Mouse (Mus musculus): ENCODE measurements around the gene Vps35l.
A peak's percentile ranks its signal among the peaks of the same experiment; 100 is the strongest.

Vps35l gene

GRCm38 (mm10) chr7:118739975-118740531 lies at the start of gene Vps35l:
Gene Vps35l, plus strand, starts transcription at chr7:118740226.
- no peak for DNase-seq (ENCODE audit: inconsistent ontology term)

- peak; percentile 35 for DNase-seq (ENCODE audit: inconsistent ontology term)
Observed at GRCm38 (mm10) chr7:118691287-118691686, 48.7 kb upstream of the Vps35l start.

DNA sequence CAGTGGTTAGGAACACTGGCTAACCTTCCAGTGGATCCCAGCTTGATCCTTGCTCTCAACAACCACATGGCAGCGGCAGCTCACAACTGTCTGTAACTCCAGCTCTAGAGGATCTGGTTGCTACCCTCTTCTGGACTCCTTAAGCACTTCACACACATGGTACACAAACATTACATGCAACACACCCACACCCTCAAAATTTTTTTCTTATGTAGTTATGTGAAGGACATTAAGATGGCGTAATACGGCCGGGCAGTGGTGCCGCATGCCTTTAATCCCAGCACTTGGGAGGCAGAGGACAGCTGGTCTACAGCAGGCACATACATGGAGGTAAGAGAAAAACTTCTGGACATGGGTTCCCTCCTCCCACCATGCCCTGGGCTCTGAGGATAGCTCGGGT lies 43.9 kb upstream of the Vps35l start:
- DNase-seq (ENCODE audit: inconsistent ontology term), result no peak

DNA sequence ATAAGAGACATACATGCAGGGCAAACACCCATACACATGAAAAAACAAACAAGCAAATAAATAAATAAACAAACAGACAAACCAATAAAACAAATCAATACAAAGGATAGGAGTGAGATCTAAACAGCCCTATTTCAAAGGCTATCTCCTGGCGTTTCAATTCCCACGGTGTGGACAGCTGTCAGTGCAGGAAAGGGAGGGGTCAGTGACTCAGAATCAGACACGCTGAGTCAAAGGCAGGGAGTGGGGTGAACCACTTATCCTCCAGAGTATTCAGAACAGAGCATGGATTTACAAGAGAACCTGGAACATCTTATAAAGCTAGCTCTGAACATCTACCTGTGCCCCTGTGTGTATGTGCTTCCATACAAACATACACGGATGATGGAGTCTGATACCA lies 42.9 kb upstream of the Vps35l start:
- DNase-seq (ENCODE audit: inconsistent ontology term), result no peak

DNA sequence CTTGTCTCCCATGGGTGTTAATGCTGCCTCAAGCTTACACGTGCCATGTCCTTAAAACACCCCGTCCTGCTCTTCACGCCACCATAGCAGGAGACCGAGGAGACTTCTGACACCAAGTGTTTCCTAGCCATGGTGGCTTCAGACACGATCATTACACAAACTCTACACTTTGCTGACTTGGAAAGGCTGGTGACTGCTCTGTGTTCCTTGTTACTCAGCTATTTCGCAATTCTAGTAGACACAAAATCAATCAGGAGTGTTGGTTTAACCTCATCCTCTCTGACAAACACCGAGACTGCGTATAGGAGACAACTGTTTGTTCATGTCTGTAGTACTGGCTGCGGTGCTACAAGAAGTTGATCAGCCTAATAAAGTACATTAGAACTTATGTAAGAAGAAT lies 41.1 kb upstream of the Vps35l start:
- DNase-seq (ENCODE audit: inconsistent ontology term), result no peak

DNA sequence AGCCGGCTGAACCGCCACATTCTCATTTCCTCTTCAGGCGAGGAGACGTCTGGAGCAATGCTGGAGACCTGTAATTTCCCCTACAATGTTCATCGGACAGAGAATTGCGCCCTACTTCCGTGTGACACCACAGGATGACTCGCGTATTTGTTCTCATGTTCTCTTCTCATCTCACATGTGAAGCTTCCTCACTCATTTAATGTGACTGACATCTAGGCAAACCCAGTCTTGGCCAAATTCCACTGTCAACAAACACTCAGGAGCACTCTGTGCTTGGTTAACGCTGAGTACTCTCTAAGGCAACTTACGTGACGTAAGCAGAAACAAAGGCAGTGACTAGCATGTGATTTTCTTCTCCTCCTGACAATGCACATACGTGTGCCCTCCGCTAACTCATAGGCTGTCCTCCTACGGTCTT lies 36.9 kb upstream of the Vps35l start:
- no peak for DNase-seq (ENCODE audit: inconsistent ontology term)

- no peak for DNase-seq (ENCODE audit: inconsistent ontology term)
Observed at GRCm38 (mm10) chr7:118704001-118704850, 35.8 kb upstream of the Vps35l start.

DNA sequence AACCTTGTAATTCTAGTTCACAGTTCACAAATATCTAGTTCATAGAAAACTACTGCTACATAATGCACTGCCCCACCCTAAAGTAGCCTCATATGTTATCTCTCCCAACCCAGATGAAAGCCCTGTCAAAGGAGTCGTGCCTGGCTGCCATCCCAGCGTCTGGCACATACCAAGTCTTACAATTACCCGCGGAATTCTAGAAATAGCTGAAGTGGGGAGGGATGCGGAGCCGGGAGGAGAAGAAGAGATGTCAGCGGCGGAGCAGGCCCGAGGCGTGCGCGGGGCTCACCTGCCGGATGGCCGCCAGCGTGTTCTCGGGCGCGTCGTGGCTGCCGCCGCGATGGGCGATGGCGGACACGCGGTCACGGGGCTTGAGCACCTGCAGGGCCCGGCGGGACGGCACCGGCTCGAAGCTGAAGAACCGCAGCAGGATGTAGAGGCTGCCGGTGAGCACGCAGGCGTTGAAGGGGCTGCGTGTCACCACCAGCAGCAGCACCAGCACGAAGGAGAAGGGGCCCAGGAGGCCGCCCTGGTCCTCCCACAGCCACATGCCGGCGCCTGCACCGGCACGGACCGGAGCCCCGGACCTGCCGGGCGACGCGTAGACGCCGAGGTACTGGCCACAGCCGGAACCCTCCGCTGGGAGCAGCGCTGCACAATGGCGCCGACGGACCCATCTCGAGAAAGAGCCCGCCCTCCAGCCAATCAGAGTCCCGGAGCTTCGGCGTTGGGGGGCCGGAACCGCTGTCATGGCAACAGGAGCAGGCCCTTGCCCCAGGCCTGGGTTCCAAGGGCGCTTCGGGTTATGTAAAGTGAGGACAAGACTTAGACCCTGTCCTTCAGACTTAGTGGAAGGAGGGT lies 34.7 kb upstream of the Vps35l start, which contains the start of gene Gde1:
Gene Gde1, minus strand, starts transcription at position 678 of the 861 bp plus-strand sequence.
- DNase-seq (ENCODE audit: inconsistent ontology term), result peak; percentile 94

- DNase-seq (ENCODE audit: inconsistent ontology term), result no peak
Observed at GRCm38 (mm10) chr7:118706051-118706450, 34.0 kb upstream of the Vps35l start.

DNA sequence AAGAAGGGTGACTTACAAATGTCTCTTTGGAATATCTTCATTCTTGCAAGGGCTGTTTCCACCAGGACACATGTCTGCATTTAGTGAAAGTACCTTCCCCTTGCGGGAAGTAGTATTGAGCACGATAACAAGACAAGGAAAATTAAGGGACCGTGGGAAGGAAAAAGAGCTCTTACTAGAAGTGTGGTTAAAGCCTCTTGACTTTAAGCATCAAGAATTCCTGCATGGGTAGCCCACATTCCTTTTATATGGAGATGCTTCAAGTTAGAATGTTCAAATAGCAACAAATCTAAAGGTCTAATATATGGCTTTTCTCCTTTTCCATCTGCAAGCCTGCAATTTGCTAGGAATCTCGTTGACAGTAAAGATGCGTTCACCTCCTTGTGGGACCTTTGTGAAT lies 33.5 kb upstream of the Vps35l start:
- no peak for DNase-seq (ENCODE audit: inconsistent ontology term)

GRCm38 (mm10) chr7:118707216-118707615 lies 32.8 kb upstream of the Vps35l start:
- DNase-seq (ENCODE audit: inconsistent ontology term), result no peak

DNA sequence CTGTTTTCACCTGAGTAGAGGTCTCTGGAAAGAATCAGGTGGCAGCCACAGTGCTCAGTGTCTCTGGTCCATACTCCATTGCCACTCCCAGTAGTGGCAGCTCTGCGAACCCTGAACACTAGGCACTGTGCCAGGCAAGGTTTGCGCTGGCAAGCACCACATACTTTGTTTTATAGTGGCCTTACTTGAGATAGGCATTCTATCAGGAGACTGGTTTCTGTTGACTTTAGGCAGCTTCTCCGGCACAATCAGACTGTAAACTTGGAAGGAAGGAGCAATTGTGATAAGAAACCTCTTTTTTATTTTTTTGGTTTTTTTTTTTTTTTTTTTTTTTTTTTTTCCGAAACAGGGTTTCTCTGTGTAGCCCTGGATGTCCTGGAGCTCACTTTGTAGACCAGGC lies 32.0 kb upstream of the Vps35l start:
- DNase-seq (ENCODE audit: inconsistent ontology term), result no peak

DNA sequence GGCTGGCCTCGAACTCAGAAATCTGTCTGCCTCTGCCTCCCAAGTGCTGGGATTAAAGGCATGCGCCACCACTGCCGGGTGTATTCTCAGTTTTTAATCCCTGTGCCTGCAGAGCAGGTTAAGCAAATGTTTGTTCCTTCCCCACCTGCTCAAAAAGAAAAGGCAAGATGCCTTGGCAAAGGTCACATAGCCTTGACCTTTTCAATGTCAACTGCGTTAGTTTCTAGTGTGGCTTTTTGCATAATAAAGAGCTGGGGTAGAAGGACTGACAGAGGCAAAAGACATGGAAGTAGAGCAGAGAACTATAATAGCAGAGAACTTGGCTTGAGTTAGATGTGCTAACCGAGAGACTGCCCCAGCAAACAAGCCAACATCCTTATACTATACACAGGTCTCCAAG lies 29.2 kb upstream of the Vps35l start:
- no peak for DNase-seq (ENCODE audit: inconsistent ontology term)

- DNase-seq (ENCODE audit: inconsistent ontology term), result peak; percentile 95
Observed at GRCm38 (mm10) chr7:118712228-118713173, 27.5 kb upstream of the Vps35l start, which contains the start of gene Ccp110. Gene Ccp110, plus strand, starts transcription at chr7:118712552.

GRCm38 (mm10) chr7:118714873-118715272 lies 25.2 kb upstream of the Vps35l start:
- no peak for DNase-seq (ENCODE audit: inconsistent ontology term)

- DNase-seq (ENCODE audit: inconsistent ontology term), result no peak
Observed at GRCm38 (mm10) chr7:118718066-118718465, 22.0 kb upstream of the Vps35l start.

GRCm38 (mm10) chr7:118723927-118724326 lies 16.1 kb upstream of the Vps35l start:
- DNase-seq (ENCODE audit: inconsistent ontology term), result no peak

DNA sequence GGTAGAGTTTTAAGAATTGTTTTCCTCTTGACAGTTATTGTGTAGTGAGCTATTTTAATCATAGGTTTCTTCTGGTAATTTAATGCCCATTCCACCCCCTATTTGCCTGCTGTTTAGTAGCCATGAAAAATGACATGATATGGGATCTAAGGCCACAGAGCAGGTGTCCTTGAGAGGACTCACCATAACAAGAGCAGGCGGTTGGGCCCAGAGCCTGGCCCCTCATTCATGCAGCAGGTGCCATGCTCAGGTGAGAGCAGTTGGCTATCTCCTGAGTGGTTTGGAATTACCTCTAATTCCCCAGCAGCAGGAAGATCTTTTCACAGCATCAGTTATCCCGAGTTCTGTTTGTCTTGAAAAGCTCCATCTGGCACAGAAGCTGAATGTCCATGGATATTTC lies 14.6 kb upstream of the Vps35l start:
- DNase-seq (ENCODE audit: inconsistent ontology term), result no peak

GRCm38 (mm10) chr7:118728846-118729587 lies 11.0 kb upstream of the Vps35l start:
- no peak for DNase-seq (ENCODE audit: inconsistent ontology term)

DNA sequence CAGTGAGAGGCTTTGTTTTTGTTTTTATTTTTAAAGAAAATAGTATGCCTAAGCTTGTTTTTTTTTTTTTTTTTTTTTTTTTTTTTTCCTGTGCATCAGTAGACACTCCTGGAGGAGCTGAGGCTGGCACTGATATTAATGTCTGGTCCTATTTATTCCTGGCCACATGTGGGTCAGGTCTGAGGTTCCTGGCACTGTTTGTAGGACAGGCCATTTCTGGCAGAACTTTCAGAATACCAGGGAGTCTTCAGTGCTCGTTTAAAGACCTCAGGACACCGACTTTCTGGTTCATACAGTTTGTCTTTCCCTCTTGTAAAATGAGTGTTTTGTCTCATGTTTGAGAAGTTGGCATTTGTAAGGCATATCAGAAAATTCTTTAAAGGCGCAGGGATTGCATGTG lies 8.2 kb upstream of the Vps35l start:
- DNase-seq (ENCODE audit: inconsistent ontology term), result peak; percentile 27

Measured in Muller cell, postnatal 12 days (primary cell).